Mouse (Mus musculus): Measurements from ENCODE around the gene Enho.

DNA sequence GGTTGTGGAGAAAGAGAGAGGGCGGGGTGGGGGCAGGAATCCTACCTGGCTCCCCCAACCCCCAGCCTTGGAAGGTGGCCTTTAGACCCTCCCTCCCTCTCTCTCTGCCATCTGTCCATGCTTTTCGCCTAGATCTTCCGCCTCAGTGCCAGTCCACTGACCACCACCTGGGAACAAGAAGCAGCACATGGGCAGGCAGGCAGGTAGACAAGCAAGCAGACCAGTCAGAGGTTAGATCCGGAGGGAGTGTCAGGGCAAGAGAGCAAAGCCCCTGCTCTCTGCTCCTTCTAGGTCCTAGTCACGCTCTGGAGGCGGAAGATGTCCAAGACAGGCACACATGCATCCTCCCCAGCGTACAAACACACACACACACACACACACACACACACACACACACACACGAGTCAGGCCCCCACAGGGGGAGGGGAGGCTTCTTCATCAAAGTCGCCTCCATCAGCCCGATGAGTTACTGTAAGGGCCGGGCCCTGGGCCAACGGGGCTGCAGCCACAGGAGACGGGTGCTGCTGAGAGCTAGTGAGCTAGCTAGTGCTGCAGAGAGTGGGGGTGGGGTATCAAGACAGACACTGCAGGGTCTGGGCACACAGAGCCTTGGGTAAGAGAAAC, 37.0 kb upstream of the Enho start:
- TF ChIP-seq CTCF (IDR thresholded peaks at IDR 0.05; ENCODE audit: low read depth) (no peak), EP300 (IDR thresholded peaks at IDR 0.05; ENCODE audit: low read depth) (no peak)
